Mouse (Mus musculus) hindbrain, postnatal 0 days (tissue): Measurements from ENCODE around the gene Shisal2a. TPM values are rescaled to one million over a fixed set of nuclear protein-coding genes. Genes with fewer than 3 reads are reported as not detected.
A peak's percentile ranks its signal among the peaks of the same experiment; 100 is the strongest.

ENCODE experiments used
- ATAC-seq: fragments of 200-750 bp; cut with Nextera tagmentation; 2 replicates; pipeline ENCODE4 v1.8.0; 2017; ENCODE audit warnings: mild to moderate bottlenecking, moderate TSS enrichment, moderate library complexity
- DNase-seq: peaks from one replicate; pipeline ENCODE4 v3.0.0-alpha.2; 2015; ENCODE audit warnings: low spot score
- H3K27ac ChIP-seq: fragments of 300-500 bp; sonication (generic); 2 replicates; pipeline ENCODE4 v1.5.1; 2014; ENCODE audit warnings: mild to moderate bottlenecking
- H3K27me3 ChIP-seq: fragments of 300-500 bp; sonication (generic); 2 replicates; pipeline ENCODE4 v1.6.1; 2014; ENCODE audit warnings: low read length, mixed read lengths; ENCODE audit not compliant: insufficient read depth
- H3K36me3 ChIP-seq: fragments of 300-500 bp; sonication (generic); 2 replicates; pipeline ENCODE4 v1.6.1; 2014; ENCODE audit warnings: low read length, mixed read lengths; ENCODE audit not compliant: insufficient read depth
- H3K4me1 ChIP-seq: fragments of 300-500 bp; sonication (generic); 2 replicates; pipeline ENCODE4 v1.6.1; 2014; ENCODE audit warnings: antibody characterized with exemption, low read length, mixed read lengths; ENCODE audit not compliant: insufficient read depth
- H3K4me2 ChIP-seq: fragments of 300-500 bp; sonication (generic); 2 replicates; pipeline ENCODE4 v1.6.1; 2014; ENCODE audit warnings: low read depth, mild to moderate bottlenecking, low read length, moderate library complexity, mixed read lengths
- H3K4me3 ChIP-seq: fragments of 300-500 bp; sonication (generic); 2 replicates; pipeline ENCODE4 v1.5.1; 2014; ENCODE audit warnings: low read length
- H3K9ac ChIP-seq: fragments of 300-500 bp; sonication (generic); replicated peaks from 2 replicates; pipeline ENCODE4 v1.6.1; 2014; ENCODE audit warnings: mild to moderate bottlenecking, low read length, moderate library complexity, mixed read lengths
- H3K9me3 ChIP-seq: fragments of 300-500 bp; sonication (generic); 2 replicates; pipeline ENCODE4 v1.6.1; 2016; ENCODE audit warnings: low read length, mixed read lengths
- CTCF ChIP-seq: IDR thresholded peaks from 2 replicates; pipeline ENCODE4 v1.5.1; 2016; ENCODE audit warnings: antibody characterized with exemption, control low read depth, low read depth
- WGBS: fragments of 180-500 bp; shearing (Covaris S2); extraction: QIAGEN DNeasy Blood & Tissue Kit; methylation state at CpG from one replicate; pipeline ENCODE4 v1.1.7; 2014; 5-methylcytosine and 5-hydroxymethylcytosine counted together
- polyA plus RNA-seq: library from polyadenylated mRNA; unstranded; fragments of >200 nt; fragmentation: Nextera tagmentation; extraction: Ambion mirVana; gene quantifications from 2 replicates; pipeline ENCODE4 v1.2.1, GENCODE M21; 2015
- total RNA-seq: library from RNA; depleted of rRNA; stranded (reverse); fragments of >200 nt; gene quantifications from 2 replicates; pipeline ENCODE4 v1.2.3, GENCODE M21; 2014

Gene Shisal2a
- total and polyA plus RNA-seq, 2 experiments from 2014 or later, result 1.8 to 8.1 TPM

- 0 out of 2 replicates have a peak, but pooled peaks cover 3% of the 10 kb centered on the region for H3K4me1 ChIP-seq
- no peak for DNase-seq
- H3K27ac ChIP-seq, result no peak overlapping the region
- H3K9me3 ChIP-seq, result no peaks in the 10 kb centered on the region
- no peak overlapping the region for H3K4me2 ChIP-seq
- ATAC-seq, result no peak
- no peak for TF ChIP-seq CTCF
- H3K4me3 ChIP-seq, result no peak overlapping the region
- H3K36me3 ChIP-seq, result no peaks in the 10 kb centered on the region
- no peak overlapping the region for H3K9ac ChIP-seq
- 42% methylated on average over 8 of the region's 8 CpGs for WGBS
- no peaks in the 10 kb centered on the region for H3K27me3 ChIP-seq
Measured at GRCm38 (mm10) chr4:108407621-108408020, 24.5 kb upstream of the Shisal2a start.

GRCm38 (mm10) chr4:108406861-108407401, 23.8 kb upstream of the Shisal2a start, which contains the start of gene Gpx7:
TSS of gene Gpx7 (minus strand) at chr4:108406961.
- Histone ChIP-seq H3K4me3 (peak within 1 kb of the TSS; percentile 40), H3K27me3 (no peaks in the 10 kb centered on the region), H3K4me2 (peak within 1 kb of the TSS; percentile 73), H3K27ac (peak within 1 kb of the TSS; percentile 66), H3K4me1 (0 out of 2 replicates have a peak, but pooled peaks cover 3% of the 10 kb centered on the region), H3K36me3 (no peaks in the 10 kb centered on the region), H3K9me3 (no peaks in the 10 kb centered on the region), H3K9ac (peak within 1 kb of the TSS; percentile 66)
- DNase-seq, result peak; percentile 20
- TF ChIP-seq CTCF, result no peak
- 9% methylated on average over 15 of the region's 15 CpGs for WGBS
- peak; percentile 36; the same call in 1 of the 2 replicates for ATAC-seq

DNA sequence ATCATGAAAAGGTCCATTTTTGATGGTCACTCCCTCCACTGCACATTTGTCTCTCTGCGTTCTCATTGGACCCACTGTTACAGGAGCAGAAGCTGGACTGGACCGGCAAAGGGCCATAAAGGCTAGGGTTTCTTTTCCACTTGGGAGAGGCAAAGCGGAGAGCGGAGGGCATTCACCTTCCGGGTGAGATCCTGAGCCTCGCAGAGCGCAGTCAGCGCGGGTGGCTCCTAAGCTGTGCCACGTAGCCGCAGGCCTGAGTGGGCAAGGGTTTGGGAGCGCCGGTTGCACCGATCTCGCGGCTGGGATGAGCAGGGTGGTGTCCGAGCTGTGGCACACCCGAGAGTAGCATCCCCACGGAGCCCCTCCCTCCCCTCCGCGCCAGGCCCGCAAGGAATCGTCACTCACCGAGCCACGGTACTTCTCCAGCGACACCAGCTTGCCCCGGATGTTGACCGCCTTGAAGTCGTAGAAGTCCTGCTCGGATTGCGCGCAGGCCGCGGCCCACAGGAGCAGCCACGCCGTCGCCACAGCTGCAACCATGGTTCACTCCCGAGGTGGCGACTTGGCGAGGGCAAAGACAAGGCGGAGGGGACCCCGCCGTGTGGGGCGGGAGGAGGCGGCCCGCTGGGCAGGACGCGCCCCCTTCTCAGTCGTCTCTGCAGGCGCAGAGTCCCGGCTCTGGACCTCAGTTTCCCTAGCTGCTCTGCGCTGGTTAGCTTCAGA, 23.1 kb upstream of the Shisal2a start:
- WGBS, result 2% methylated on average over 52 of the region's 52 CpGs
- TF ChIP-seq CTCF, result no peak
- Histone ChIP-seq H3K27ac (peak overlapping the region; percentile 66), H3K4me2 (peak overlapping the region; percentile 73), H3K9ac (peak overlapping the region; percentile 66), H3K4me3 (peak overlapping the region; percentile 40), H3K27me3 (no peaks in the 10 kb centered on the region), H3K36me3 (no peaks in the 10 kb centered on the region), H3K4me1 (0 out of 2 replicates have a peak, but pooled peaks cover 3% of the 10 kb centered on the region), H3K9me3 (no peaks in the 10 kb centered on the region)
- ATAC-seq, result peak; percentile 86
- peak; percentile 69 for DNase-seq

DNA sequence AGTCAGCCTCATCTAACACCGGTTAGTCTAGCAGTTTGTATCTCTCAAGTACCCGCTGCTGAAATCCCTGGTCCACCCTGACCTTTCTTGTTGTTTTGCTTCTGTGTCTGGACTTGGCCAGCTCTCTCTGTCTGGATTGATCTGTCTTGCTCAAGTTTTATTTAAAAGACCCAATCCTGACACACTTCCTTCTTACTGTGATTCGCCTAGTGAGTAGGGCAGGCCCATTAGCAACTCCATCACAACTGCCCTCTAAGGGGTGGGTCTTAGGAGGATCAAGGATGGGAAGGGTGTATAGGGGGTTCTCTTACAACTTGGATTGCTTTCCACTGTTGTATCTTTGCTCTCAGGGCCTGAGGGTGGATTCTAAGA, 22.6 kb upstream of the Shisal2a start:
- Histone ChIP-seq H3K27me3 (no peaks in the 10 kb centered on the region), H3K4me1 (0 out of 2 replicates have a peak, but pooled peaks cover 3% of the 10 kb centered on the region), H3K4me3 (peak overlapping the region; percentile 40), H3K36me3 (no peaks in the 10 kb centered on the region; the same call in 1 of the 2 replicates), H3K4me2 (peak overlapping the region; percentile 73), H3K9me3 (no peaks in the 10 kb centered on the region), H3K27ac (peak overlapping the region; percentile 66; the same call in 1 of the 2 replicates), H3K9ac (peak overlapping the region; percentile 66; the same call in 1 of the 2 replicates)
- ATAC-seq (peak; percentile 81), DNase-seq (peak; percentile 32)
- 68% methylated on average over 3 of the region's 3 CpGs for WGBS
- no peak for TF ChIP-seq CTCF

- Histone ChIP-seq H3K27me3 (no peaks in the 10 kb centered on the region), H3K4me3 (no peak overlapping the region), H3K9me3 (no peaks in the 10 kb centered on the region), H3K27ac (no peak overlapping the region), H3K4me2 (no peak overlapping the region), H3K36me3 (peaks cover 6% of the 10 kb centered on the region; the same call in 1 of the 2 replicates), H3K4me1 (0 out of 2 replicates have a peak, but pooled peaks cover 3% of the 10 kb centered on the region), H3K9ac (no peak overlapping the region)
- no peak for TF ChIP-seq CTCF
- WGBS, result 84% methylated on average over 8 of the region's 8 CpGs
- no peak for ATAC-seq
- DNase-seq, result no peak
Measured at GRCm38 (mm10) chr4:108403861-108404635, 20.9 kb upstream of the Shisal2a start.

DNA sequence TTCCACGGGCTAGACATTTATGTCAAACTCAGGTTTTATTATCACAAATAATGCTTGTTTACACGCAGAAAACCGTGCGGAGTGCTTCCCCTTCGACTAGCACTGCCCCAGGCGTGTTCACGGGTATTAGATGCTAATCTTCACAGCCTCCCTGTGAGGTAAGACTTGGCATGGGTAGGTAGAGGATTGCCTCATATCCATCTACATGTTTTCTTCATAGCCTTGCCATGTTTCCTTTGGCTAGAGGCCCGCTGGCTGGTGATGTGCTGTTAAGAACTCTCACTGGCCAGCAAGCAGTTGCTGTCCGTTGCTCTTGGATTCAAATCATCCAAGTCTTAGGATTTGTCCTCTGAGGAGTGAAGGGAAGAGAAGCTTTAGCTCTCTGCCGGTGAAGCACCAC, 17.2 kb upstream of the Shisal2a start:
- Histone ChIP-seq H3K36me3 (peaks cover 6% of the 10 kb centered on the region; the same call in 1 of the 2 replicates), H3K4me1 (no peaks in the 10 kb centered on the region), H3K9ac (no peak overlapping the region), H3K9me3 (no peaks in the 10 kb centered on the region), H3K27me3 (no peaks in the 10 kb centered on the region), H3K27ac (no peak overlapping the region), H3K4me2 (no peak overlapping the region), H3K4me3 (no peak overlapping the region)
- no peak for ATAC-seq
- no peak for TF ChIP-seq CTCF
- 87% methylated on average over 10 of the region's 10 CpGs for WGBS
- DNase-seq, result no peak
